Mouse (Mus musculus) cerebellum, postnatal 10 days (tissue): ENCODE results near the gene Grk2.

Experiments used
- DNase-seq, 2 experiments: peaks; one replicate each; pipeline ENCODE4 v3.0.0; 2021; ENCODE audit warnings: mixed read lengths in 2 of 2

The Grk2 gene

DNA sequence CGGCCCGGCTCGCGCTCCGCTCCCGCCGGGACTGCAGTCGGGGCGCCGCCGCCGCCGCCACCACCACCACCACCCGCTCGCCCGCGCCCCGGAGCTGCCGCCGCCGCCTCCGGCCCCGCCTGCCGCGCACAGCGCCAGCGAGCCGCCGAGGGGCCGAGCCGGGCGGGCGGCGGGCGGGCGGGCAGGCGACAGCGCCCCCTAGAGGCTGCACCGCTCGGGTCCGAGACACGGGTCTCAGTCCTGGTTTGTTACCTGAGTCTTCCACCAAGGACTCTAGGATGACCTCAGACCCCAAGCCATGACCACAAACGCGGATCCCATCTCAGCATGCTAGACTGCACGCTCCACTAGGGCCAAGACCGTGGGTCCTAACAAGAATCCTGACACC, at the start of gene Grk2:
TSS of gene Grk2 (minus strand) at position 33 of the 388 bp plus-strand sequence.
- DNase-seq, result peak; percentile 93 to 94

DNA sequence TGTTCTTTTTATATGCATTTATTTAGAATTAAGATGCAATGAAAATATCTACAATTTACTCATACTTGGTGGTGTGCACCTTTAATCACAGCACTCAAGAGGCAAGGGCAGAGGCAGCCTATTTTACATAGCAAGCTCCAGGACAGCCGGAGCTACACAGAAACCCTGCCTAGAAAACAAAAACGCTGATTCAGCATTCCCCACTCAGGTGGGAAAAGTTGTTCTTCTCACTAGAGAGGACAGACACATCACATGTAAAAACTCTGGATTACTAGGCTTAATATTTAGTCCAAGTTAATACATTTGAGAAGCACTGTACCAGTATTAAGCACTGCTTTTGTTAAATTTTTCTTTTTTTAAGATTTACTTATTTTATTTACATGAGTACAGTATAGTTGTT, 43.4 kb upstream of the Grk2 start:
- no peak for DNase-seq

DNA sequence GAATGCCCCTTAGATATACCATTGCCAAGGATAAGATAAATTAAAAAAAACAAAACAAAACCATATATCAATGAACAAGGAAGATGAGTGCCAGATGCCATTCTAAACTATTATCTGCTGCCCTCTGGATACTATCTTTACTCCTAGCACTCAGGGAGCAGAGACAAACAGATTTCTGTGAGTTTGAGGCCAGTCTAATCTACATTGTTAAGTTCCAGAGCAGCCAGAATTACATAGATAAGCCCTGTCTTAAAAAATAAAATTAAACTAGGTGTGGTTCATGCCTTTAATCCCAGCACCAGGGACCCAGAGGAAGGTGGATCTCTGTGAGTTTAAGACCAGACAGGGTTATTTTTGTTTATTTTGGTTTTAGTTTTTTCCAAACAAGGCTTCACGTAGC, 40.5 kb upstream of the Grk2 start:
- no peak for DNase-seq

DNA sequence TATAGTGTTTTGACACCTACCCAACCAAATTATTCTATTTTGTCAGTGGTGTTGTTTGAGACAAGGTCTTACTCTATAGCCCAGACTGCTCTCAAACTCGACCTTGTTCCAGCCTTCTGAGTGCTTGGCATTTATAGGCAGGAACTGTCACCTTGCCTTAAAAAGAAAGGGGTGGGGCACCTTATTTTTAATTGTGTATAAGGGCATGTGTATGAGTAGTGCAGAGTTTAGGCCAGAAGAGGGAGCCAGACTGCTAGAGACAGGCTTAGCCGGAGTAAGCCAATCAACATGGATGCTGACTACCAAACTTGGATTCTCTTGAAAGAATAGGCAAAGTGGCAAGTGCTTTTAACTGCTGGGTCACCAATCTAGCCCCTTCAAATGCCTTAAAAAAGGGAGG, 32.1 kb upstream of the Grk2 start:
- peak; percentile 77 to 83 for DNase-seq

DNA sequence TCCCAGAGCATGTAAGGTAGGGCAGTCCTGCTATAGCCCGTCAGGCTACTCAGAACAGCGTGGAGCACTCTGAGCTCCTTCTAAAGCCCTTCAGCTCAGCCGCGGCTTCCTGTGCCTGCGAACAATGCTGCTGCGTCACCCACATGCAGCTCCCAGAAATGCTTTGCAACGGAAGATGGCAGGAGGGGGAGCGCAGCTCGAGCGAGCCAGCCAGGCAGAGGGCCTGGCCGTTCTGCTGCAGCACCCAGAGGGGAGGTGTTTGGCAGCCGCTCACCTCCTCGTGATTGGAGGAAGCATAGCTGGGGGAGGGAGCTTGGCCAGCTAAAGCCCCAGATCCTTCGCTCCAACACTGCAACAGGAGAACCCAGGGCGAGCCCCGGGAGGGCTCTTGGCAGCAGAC, 27.8 kb upstream of the Grk2 start:
- peak; percentile 95 to 97 for DNase-seq

DNA sequence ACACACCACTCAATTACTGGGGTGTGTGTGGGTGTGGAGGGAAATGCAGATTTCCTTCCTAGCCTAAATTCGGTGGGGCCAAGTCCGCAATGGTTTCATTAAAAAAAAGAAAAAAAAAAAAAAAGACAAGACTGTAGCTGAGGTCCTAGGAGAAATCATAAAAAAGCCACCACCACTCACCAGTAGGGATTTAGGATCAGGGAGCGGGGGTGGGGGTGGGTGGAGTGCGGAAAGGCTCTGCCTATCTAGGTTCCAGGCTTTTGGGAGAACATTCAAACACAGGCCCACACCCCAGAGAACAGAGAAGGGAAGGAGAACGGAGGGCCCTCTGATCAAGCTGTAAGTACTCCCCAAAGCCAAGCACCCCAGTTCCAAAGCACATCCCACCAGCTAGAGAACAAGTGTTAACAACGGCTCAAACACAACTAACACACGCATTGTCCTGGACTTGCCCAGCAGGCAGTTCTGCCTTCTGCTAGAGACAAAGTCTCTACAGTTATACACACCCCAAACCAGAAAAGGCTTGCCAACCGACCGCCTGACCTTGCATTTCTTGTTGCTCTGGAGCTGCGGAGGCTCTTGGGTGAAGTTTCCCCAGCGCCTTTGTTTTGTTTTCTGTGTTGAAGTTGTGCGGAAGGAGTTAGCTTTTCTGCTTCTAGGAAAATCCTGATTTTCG, 27.2 kb upstream of the Grk2 start:
- no peak for DNase-seq

DNA sequence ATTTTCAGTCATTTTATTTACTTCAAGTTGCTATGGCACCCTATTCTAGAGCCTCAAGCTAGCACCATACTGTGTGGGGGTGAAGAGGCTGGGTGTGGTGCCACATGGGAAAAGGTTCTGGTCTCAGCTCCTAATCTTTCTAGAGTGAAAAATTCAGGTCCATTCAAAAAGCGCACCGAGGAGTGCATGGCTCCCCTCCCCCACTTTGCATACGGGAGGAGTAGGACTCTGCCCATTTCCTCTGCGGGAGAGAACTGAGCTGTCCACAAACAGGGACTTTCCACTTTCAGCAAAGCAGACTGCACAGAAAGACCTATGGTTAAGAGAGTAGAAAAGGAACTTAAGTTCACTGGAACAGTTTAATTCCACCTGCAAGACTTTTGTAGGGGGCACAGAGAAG, 26.6 kb upstream of the Grk2 start:
- peak; percentile 68 to 71 for DNase-seq

DNA sequence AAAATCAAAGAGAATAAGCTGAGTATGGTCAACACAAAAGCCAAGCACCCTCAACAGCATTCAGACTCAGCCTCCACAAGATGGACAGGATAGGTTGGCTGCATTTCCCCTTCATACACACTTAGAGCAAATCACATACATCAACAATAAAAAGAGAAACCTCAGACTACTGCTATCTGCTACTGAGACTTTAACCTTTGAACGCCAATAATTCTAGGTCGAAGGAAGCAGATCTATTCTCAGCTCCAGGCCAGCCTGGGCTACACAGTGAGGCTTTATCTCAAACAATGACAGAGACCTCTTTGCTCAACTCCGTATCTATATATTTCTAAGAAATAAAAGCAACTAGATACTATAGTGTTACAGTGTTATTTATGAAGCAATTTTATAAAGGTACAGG, 25.3 kb upstream of the Grk2 start:
- DNase-seq, result no peak

DNA sequence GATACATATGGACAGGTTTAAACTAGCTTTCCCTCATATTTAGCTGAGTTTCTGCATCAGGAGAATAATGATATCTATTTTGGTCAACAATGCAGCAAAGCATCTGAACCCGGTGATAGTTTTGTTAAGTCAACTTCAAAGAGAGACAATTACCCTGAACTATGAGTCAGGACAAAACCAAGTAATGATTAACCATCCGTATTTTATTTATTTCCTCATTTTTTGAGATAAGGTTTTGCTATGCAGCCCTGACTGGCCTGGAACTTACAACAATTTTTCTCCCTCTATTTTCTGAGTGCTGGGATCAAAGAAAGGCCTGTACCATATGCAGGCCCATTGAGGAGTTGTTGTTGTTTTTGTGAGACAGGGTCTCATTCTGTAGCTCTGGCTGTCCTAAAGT, 24.6 kb upstream of the Grk2 start:
- no peak for DNase-seq

DNA sequence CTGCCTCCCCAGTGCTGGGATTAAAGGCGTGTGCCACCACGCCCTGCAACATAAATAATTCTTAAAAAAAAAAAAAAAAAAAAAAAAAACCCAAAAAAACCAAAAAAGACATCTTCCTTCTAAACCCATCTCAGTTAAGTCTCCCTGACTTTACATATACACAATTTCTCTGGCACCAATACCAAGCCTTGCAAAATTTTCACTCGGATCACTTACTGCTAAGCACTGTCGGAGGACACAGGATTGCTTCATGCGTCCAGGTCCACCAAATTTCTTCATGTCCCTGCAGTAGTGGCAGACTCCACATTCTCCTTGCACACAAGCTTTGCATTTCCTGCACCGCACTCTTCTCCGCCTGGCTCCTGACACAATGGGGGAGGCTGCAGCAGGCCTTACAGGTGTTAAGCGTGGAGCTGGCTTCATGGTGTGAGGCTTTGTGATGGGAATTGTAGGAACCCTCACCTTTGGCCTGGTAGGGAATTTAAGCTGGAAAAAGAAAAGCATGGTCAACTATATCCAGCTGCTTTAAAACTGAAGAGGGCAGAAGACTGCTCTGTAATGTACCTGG, 22.8 kb upstream of the Grk2 start:
- no peak for DNase-seq

DNA sequence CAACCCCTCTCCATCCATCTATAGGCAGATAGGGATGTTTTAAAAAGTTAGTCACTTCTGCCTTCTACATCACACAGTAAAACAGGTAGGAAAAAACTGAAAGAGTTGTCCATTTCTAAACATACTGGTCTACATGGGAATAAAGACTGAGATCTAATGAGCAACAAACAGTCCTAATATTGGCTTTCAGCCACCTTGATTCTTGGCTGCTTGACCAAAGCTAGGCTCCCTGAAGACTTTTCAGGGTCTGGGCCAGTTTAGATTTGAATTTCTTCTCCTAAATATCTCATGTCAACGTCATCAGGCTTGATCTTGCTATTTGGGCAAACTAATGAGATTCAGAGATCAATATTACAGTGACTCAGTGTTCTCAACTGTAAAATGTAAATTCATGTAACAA, 20.9 kb upstream of the Grk2 start:
- DNase-seq, result peak; percentile 77 to 81

DNA sequence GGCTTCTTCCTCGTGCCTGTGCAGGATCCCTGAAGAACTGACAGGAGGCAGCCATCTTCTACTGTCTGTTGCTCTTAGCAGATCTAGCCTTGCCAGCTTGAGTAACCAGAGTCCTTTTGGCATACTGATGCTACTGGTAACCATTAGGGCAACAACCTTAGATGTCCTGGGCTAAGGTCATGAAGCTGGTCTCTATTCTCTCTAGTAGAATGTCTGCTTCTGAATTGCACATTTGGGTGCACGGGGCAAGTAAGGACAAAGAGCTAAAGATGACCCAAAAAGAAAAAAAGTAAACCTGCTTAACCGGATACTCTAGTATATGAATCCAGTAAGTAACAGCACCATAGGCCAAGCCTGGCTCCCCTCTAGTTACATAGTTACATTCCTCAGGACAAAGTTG, 20.1 kb upstream of the Grk2 start:
- no peak for DNase-seq

DNA sequence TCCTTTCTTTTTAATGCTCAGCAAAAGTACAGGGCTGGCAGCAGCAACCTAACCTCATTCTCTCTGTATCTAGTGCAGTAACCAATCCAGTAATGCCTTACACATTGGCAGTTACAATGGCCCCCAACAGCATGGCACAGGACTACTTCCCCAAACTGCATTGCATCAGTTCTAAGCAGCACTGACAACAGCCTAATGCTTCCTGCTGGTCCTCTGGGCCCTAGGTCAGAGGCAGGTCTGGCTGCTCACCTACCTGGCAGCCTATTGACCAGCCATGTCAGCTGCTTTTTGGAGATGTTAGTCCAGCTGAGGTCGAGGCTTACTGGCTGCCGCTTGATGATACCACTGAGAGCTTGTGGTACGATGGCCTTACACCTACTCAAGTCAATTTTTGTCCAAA, 16.1 kb upstream of the Grk2 start:
- DNase-seq, result no peak

DNA sequence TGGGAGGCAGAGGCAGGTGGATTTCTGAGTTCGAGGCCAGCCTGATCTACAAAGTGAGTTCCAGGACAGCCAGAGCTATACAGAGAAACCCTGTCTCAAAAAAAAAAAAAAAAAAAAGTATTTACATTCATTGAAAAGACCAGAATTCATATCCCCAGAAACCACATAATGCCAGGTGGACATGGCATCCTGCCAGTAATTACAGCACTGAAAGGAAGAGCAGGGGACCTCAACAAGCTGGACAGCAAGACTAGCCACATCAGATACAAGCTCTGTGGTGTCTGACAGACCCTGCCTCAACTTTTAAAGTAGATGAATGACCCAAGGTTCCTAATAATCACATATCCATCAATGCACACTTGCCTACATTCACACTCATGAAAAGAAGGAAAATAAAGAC, 15.6 kb upstream of the Grk2 start:
- peak in 1 of 2 experiments; percentile 57 for DNase-seq

DNA sequence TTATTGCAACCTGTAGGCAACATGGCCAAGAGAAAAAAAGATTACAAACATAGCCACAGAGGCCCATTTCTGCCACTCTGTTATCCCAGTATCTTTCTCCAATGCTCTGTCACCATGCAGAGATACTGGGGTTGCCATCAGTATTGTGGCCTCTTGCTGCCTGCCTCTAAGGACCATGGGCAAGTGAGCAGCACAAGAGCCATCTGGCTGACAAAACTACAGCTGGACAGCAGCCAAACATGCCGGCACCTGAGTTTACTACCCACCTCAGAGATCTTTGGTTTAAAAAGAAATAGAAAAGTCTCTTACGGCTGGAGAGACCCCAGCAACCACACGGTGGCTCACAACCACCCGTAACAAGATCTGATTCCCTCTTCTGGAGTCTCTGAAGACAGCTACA, 13.2 kb upstream of the Grk2 start:
- DNase-seq, result peak; percentile 74 to 80

DNA sequence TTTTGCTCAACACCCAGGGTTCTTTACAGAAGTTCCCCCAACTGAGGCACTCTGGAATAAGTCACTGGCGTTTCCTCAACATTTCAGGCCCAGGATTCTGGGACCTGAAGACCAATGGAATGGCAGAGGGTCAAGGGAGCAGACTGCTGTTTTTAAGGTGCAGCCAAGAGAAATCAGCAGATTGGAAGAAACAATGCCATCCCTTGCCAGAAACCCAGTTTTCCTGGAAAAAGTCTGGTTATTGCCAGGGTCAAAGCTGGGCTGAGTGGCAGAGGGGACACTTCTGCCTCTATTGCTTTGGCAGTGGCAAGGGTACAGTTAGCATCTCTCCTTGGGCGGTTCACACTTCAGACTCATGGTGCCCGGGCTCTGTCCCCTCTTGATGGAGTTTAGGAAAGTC, 11.2 kb upstream of the Grk2 start:
- peak in 1 of 2 experiments; percentile 60 for DNase-seq

DNA sequence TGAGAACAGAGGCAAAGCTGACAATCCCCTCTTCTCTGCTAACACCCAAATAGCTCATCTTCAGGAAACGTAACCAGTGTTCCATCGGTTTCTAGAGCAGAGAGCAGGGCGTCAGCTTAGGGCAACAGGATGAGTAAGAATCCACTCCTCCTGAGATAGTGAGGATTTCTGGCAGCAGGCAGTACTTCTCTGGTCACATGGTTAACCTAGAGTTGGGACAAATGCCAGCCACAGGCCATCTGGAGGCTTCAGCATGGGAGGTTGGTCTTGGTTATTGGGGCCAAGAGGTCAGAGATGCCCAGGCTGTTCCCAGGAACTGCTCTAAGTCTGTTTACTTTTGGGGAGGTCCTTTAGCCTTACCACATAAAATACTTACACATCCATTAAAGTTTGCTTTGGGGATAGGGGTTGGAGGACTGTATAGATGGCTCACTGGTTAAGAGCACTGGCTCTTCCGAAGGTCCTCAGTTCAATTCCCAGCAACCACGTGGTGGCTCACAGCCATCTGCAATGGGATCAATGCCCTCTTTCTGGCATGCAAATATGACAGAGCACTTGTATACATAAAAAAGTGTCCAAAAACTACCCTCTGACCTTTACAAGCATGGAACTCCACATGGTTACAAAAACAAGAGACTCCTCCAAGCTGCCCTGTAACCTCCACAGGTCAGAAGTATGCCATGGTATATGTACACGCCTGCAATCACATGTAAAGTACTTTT, 9.4 kb upstream of the Grk2 start:
- peak; percentile 95 for DNase-seq

DNA sequence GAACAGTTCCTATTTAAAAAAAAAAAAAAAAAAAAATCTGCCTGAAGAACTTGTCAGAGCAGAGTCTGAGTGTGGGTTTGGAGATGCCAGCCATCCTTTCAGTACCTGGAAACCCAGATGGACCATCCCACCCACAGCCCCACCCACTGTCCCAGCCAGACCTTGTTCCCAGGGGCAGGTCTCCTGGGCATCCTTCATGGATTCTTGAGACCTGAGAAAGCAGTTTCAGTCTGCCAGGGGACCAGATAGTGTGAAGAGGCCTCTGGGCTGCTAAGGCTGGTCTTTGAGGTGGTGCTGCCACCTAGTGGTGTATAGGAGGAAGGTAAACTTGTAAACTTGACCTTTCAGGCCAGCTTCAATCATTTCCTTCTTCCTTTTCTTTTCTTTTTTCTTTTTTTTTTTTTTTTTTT, 3.8 kb upstream of the Grk2 start:
- peak; percentile 81 to 82 for DNase-seq

DNA sequence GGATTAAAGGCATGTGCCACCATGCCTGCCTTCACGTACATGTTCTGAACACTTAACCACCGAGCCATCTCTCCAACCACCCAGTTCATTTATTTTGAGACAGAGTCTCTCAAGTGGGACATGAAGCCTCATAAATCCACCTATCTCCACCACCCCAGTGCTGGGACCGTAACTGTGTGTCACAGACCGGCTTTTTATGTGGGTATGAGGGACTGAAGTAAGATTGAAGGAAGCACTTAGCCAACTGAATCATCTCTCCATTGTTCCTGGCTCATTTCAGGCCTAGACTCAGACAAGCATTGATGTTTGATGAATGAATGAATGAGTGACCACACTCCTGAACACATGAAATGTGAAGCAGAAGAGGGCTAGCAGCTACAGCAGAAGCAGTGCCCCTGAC, 3.3 kb upstream of the Grk2 start:
- no peak for DNase-seq

DNA sequence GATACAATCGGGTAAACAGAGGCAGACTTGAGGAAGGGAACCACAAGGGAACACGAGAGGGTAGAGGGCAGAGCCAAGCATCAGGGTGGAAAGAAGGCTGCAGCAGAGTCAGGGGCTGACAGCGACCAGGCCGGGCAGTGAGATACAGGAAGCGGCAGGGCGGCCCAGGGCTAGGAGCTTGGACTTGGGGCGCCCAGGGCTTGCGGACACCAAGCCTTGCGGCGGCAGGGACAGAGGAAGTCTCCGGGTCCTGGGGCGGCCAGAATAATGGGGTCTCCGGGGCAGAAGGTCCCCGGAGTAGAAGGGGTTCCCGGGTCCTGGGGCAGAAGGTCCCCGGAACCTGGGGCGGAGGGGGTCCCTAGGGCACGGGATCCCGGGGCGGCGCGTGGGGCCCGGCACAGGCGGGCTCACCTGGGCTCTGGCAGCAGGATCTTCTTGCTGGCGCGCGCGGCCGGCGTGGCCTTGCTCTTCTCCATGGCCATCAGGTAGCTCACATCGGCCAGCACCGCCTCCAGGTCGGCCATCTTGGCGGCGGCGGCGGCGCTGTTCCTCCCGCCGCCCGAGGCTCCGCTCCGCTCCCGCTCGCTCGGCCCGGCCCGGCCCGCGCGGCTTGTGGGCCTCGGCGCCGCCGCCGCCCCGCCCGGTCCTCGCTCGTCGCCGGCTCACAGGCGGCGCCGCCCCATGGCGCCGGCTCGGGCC, 382 bp downstream of the Grk2 start:
- DNase-seq, result peak; percentile 77 to 79

DNA sequence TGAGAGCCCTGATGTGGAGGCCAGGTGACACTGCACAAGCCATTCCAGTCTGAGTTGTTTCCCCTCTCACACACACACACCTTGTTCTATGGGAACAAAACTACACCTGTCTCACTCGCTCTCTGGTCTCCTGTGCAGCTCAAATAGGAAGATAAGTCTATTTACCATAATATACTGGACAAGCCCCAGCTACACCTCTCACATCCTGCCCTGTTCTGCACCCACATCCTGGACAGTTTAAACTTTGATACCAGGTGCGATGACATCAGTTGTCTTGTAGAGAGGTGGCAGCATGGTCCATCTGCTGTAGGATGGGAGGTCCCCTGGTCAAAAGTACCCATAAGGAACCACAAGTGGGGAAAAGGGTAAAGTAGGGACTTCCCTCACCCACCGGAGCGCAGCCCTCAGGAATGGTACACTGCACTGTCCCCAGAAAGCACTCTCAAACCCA, 1.1 kb downstream of the Grk2 start:
- peak; percentile 33 to 45 for DNase-seq

DNA sequence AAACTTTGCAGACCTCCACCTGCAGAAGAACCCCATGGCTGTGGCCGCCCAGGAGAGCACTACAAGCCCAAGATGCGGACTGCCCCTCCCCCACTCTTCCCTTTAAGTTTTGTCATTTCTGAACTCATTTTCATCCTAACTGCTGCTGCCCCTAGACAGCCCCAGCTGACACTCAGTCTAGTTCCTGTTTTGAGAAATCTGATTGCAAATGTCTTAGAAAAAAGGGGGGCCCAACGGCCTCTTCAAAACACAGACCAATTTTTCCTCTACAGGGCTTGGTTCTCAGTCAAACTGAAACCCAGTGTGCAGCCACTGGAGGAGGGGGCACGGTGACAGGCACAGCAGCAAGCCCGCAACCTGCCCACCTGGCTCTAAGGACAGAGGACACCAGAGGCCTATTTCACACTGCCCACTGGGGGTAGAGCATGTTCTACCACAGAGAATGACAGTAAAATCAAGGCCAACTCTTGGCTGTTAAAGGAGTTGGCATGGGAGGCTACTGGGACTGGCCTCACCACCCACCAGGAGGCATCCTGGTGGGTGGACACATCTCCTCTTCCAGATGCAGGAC, 1.7 kb downstream of the Grk2 start:
- peak; percentile 59 to 60 for DNase-seq

DNA sequence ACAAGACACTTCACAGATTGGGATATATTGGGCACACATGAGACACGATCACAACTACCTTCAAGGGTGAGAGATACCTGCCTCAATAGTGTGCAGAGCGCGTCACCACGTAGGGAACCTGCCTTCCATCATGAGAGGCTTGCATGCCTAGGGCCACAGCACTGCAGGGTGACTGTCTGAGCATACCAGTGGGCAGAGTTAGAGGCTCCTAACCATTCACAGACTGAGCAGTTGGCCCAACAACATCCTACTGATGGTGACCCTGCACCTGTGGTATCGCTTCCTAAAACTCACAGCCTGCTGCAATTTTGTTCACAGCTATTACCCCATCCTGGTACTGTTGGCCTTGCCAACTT, 2.4 kb downstream of the Grk2 start:
- peak in 1 of 2 experiments; percentile 38 for DNase-seq
